Mouse (Mus musculus): ENCODE results near the gene Dedd. TPM values are rescaled to one million over a fixed set of nuclear protein-coding genes. Genes with fewer than 3 reads are reported as not detected.

The Dedd gene
- polyA plus RNA-seq, 1 experiment from 2014 or later, result 48.8 TPM

- WGBS, result 92% methylated on average over 18 of the region's 18 CpGs
- H3K4me3 ChIP-seq (ENCODE audit: low read depth, low read length), result no peak overlapping the region
Observed at GRCm38 (mm10) chr1:171283188-171284160, 45.5 kb upstream of the Dedd start.

GRCm38 (mm10) chr1:171284491-171284890 is 44.5 kb upstream of the Dedd start:
- no peak overlapping the region for H3K27ac ChIP-seq (ENCODE audit: low read depth)
- H3K4me1 ChIP-seq (ENCODE audit: insufficient read depth), result peaks cover 5% of the 10 kb centered on the region; the same call in 1 of the 2 replicates
- ATAC-seq (ENCODE audit: insufficient read depth) (no peak), DNase-seq (no peak)
- no peak overlapping the region for H3K4me2 ChIP-seq
- no peak overlapping the region for H3K9ac ChIP-seq
- no peaks in the 10 kb centered on the region for H3K27me3 ChIP-seq (ENCODE audit: insufficient read depth, low read length)
- no peak overlapping the region for H3K4me3 ChIP-seq (ENCODE audit: low read depth, low read length)
- 86% methylated on average over 15 of the region's 15 CpGs for WGBS
- no peak for TF ChIP-seq CTCF (IDR thresholded peaks at IDR 0.05; ENCODE audit: low read depth)
- H3K9me3 ChIP-seq (ENCODE audit: low read depth, low read length), result no peaks in the 10 kb centered on the region
- peaks cover 58% of the 10 kb centered on the region for H3K36me3 ChIP-seq (ENCODE audit: insufficient read depth)

More at GRCm38 (mm10) chr1:171283188-171284160, 45.5 kb upstream of the Dedd start:
- DNase-seq, result no peak
- no peaks in the 10 kb centered on the region for H3K27me3 ChIP-seq (ENCODE audit: insufficient read depth, low read length)
- ATAC-seq (ENCODE audit: insufficient read depth), result no peak
- H3K9me3 ChIP-seq (ENCODE audit: low read depth, low read length), result no peaks in the 10 kb centered on the region
- no peak overlapping the region for H3K4me2 ChIP-seq
- no peak overlapping the region for H3K27ac ChIP-seq (ENCODE audit: low read depth)
- H3K36me3 ChIP-seq (ENCODE audit: insufficient read depth), result peaks cover 51% of the 10 kb centered on the region
- no peak for TF ChIP-seq CTCF (IDR thresholded peaks at IDR 0.05; ENCODE audit: low read depth)
- no peak overlapping the region for H3K9ac ChIP-seq
- peaks cover 5% of the 10 kb centered on the region; the same call in 1 of the 2 replicates for H3K4me1 ChIP-seq (ENCODE audit: insufficient read depth)

GRCm38 (mm10) chr1:171285096-171285892 is 43.7 kb upstream of the Dedd start:
- peaks cover 65% of the 10 kb centered on the region for H3K36me3 ChIP-seq (ENCODE audit: insufficient read depth)
- peaks cover 5% of the 10 kb centered on the region; the same call in 1 of the 2 replicates for H3K4me1 ChIP-seq (ENCODE audit: insufficient read depth)
- ATAC-seq (ENCODE audit: insufficient read depth) (no peak), DNase-seq (no peak)
- H3K4me3 ChIP-seq (ENCODE audit: low read depth, low read length), result no peak overlapping the region
- no peak overlapping the region for H3K4me2 ChIP-seq
- WGBS, result 84% methylated on average over 20 of the region's 20 CpGs
- no peaks in the 10 kb centered on the region for H3K9me3 ChIP-seq (ENCODE audit: low read depth, low read length)
- no peak overlapping the region for H3K9ac ChIP-seq
- no peak overlapping the region for H3K27ac ChIP-seq (ENCODE audit: low read depth)
- TF ChIP-seq CTCF (IDR thresholded peaks at IDR 0.05; ENCODE audit: low read depth), result no peak
- no peaks in the 10 kb centered on the region for H3K27me3 ChIP-seq (ENCODE audit: insufficient read depth, low read length)

GRCm38 (mm10) chr1:171286517-171286916 is 42.4 kb upstream of the Dedd start:
- no peak for ATAC-seq (ENCODE audit: insufficient read depth)
- peak overlapping the region; percentile 74 for H3K4me3 ChIP-seq (ENCODE audit: low read depth, low read length)
- no peak overlapping the region for H3K27ac ChIP-seq (ENCODE audit: low read depth)
- H3K27me3 ChIP-seq (ENCODE audit: insufficient read depth, low read length), result no peaks in the 10 kb centered on the region
- WGBS, result 86% methylated on average over 19 of the region's 19 CpGs
- H3K9ac ChIP-seq, result no peak overlapping the region
- peaks cover 65% of the 10 kb centered on the region for H3K36me3 ChIP-seq (ENCODE audit: insufficient read depth)
- no peak for TF ChIP-seq CTCF (IDR thresholded peaks at IDR 0.05; ENCODE audit: low read depth)
- DNase-seq, result no peak
- H3K9me3 ChIP-seq (ENCODE audit: low read depth, low read length), result no peaks in the 10 kb centered on the region
- H3K4me1 ChIP-seq (ENCODE audit: insufficient read depth), result peaks cover 5% of the 10 kb centered on the region; the same call in 1 of the 2 replicates
- peak overlapping the region; percentile 62 for H3K4me2 ChIP-seq

GRCm38 (mm10) chr1:171287136-171288081 is 41.5 kb upstream of the Dedd start, which contains the start of gene Usp21:
Gene Usp21 (minus strand): TSS chr1:171287991.
- ATAC-seq (ENCODE audit: insufficient read depth) (peak; percentile 95), DNase-seq (peak; percentile 97)
- Histone ChIP-seq H3K4me2 (peak within 1 kb of the TSS; percentile 62), H3K36me3 (ENCODE audit: insufficient read depth) (peaks cover 61% of the 10 kb centered on the region), H3K9me3 (ENCODE audit: low read depth, low read length) (no peaks in the 10 kb centered on the region), H3K4me1 (ENCODE audit: insufficient read depth) (peaks cover 5% of the 10 kb centered on the region; the same call in 1 of the 2 replicates), H3K9ac (peak within 1 kb of the TSS; percentile 86), H3K4me3 (ENCODE audit: low read depth, low read length) (peak within 1 kb of the TSS; percentile 74), H3K27ac (ENCODE audit: low read depth) (peak within 1 kb of the TSS; percentile 90), H3K27me3 (ENCODE audit: insufficient read depth, low read length) (no peaks in the 10 kb centered on the region)
- no peak for TF ChIP-seq CTCF (IDR thresholded peaks at IDR 0.05; ENCODE audit: low read depth)
- WGBS, result under 1% methylated on average over 49 of the region's 49 CpGs

- Histone ChIP-seq H3K4me2 (peak overlapping the region; percentile 62), H3K9ac (no peak overlapping the region), H3K27ac (ENCODE audit: low read depth) (peak overlapping the region; percentile 25; the same call in 1 of the 2 replicates), H3K4me1 (ENCODE audit: insufficient read depth) (peaks cover 5% of the 10 kb centered on the region), H3K9me3 (ENCODE audit: low read depth, low read length) (no peaks in the 10 kb centered on the region), H3K36me3 (ENCODE audit: insufficient read depth) (peaks cover 52% of the 10 kb centered on the region), H3K4me3 (ENCODE audit: low read depth, low read length) (no peak overlapping the region), H3K27me3 (ENCODE audit: insufficient read depth, low read length) (no peaks in the 10 kb centered on the region)
- TF ChIP-seq CTCF (IDR thresholded peaks at IDR 0.05; ENCODE audit: low read depth), result no peak
- no peak for DNase-seq
- ATAC-seq (ENCODE audit: insufficient read depth), result no peak
- WGBS, result 64% methylated on average over 4 of the region's 4 CpGs
Observed at GRCm38 (mm10) chr1:171288328-171288727, 40.6 kb upstream of the Dedd start.

Data from lung, embryonic 14.5 days (tissue).